Mouse (Mus musculus) neural tube, embryonic 10.5 days (tissue): Measurements from ENCODE around the gene Slc2a4.
A peak's percentile ranks its signal among the peaks of the same experiment; 100 is the strongest.

ENCODE experiments used
- DNase-seq: peaks from one replicate; pipeline ENCODE4 v3.0.0-alpha.2; 2017; ENCODE audit warnings: low spot score; ENCODE audit errors: extremely low spot score

The Slc2a4 gene

GRCm38 (mm10) chr11:69901993-69902392 is 46.0 kb downstream of the Slc2a4 start:
- no peak for DNase-seq

- peak; percentile 93 for DNase-seq
Measured at GRCm38 (mm10) chr11:69901406-69901846, 46.6 kb downstream of the Slc2a4 start.

DNA sequence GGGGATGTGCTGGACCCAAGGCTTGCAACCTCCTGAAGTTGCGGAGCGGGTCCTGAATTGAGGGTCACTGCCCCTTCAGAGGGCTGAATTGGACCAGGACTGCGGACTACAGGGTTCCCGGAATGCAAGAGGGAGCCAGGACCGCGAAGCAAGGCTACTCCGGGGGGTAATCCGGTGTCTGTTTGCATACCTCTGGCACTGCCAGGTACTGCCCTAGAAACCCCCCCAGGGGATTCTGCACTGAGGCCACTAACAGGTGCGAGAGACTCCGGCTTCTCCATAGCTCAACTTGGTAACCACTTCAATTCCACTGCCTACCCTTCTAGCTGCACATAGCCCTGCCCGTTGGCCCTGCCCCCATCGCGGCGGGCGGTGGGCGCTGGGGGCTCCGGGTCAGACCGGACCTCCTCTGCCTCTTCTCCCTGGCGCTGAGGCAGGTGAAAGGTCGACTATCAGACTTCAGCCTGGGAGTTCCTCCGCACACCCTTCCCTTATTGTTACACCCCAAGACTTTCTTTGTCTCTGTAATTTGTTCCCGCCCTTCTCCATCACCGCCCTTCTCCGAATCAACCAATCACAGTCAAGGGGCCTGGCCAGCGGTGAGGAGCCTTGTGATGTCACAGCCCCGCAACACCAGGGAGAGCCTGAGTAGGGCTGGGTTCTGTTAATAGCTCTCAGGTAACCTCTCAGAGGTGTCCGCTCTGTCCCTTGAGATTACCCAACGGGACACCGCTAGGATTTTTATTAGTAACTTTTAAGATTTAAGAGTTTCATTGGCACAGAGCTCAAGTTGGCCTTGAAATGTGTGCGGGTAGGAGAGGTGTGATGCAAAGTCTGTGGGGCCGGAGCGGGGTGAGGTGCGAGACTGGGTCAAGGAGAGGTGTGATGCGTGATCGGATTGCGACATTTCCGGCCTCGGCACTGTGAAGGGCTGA is 47.2 kb downstream of the Slc2a4 start, which contains the start of the genes 2810408A11Rik and Neurl4:
Gene 2810408A11Rik (minus strand): TSS at position 517 of the 935 bp plus-strand sequence.
Gene Neurl4 (plus strand): TSS at position 602 of the 935 bp plus-strand sequence.
- peak; percentile 89 for DNase-seq

GRCm38 (mm10) chr11:69899870-69900269 is 48.1 kb downstream of the Slc2a4 start:
- peak; percentile 34 for DNase-seq

DNA sequence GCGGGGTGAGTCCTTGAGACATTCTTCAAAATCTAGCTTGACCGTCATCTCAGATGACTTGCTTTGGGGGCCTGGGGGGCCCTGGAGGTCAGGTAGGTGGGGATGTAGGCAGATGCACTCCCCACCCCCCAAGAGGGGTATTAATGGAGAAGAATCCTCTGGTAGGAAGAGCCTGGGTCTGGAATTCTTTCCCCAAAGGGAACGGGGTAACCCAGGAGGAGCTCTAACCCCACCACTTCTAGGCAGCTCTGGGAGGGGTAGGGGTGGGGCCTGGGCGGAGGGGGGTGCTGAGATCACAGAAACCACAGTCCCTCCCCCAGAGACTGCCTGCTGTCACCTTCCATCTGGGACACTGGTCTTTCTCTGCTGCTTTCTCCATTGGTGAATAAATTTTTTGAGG is 52.7 kb downstream of the Slc2a4 start, which contains the start of gene Acap1:
Gene Acap1 (minus strand): TSS at position 249 of the 400 bp plus-strand sequence.
- DNase-seq = no peak

GRCm38 (mm10) chr11:69894671-69895070 is 53.3 kb downstream of the Slc2a4 start:
- no peak for DNase-seq
